In genomic region chr12:102524760-102525159, GRCm38 (mm10) we compare ENCODE assay signal across 8 mouse cellular contexts. TPM values are rescaled to one million over a fixed set of nuclear protein-coding genes. Genes with fewer than 3 reads are reported as not detected.
DNase-seq lines count a peak whose midpoint lies in the region; ATAC-seq lines count a peak whose summit lies in the region.

No protein-coding gene starts in this region.

- no peak overlapping the region for H3K4me2 ChIP-seq in midbrain, embryonic 11.5 days
- no peak overlapping the region for H3K4me2 ChIP-seq in midbrain, embryonic 16.5 days (ENCODE audit: low read length)

- 0 out of 2 replicates have a peak, but pooled peaks have one; percentile 14 for ATAC-seq in midbrain, embryonic 11.5 days (ENCODE audit: low FRiP score)
- no peak for ATAC-seq in midbrain, embryonic 16.5 days

- peak; percentile 34 to 70 for DNase-seq in adrenal gland, adult (ENCODE audit: inconsistent age in 2 of 2, low spot score in 1 of 2)
- DNase-seq in adrenal gland, postnatal 4 days (ENCODE audit: low spot score in 2 of 2): no peak
- DNase-seq in midbrain, embryonic 11.5 days (ENCODE audit: low spot score, missing footprints): peak; percentile 88
- DNase-seq in cerebellum, postnatal 10 days: peak; percentile 74 to 81
- peak; percentile 53 for DNase-seq in heart, postnatal 4 days
- DNase-seq in lung, postnatal 4 days: peak; percentile 31 to 41
- DNase-seq in left cerebral cortex, adult 9 months (ENCODE audit: low spot score in 2 of 2): no peak

- no peak overlapping the region for H3K9ac ChIP-seq in midbrain, embryonic 11.5 days (ENCODE audit: low read length)
- H3K9ac ChIP-seq in midbrain, embryonic 16.5 days (ENCODE audit: low read depth, low read length): no peak overlapping the region

- no peak overlapping the region for H3K4me3 ChIP-seq in midbrain, embryonic 11.5 days (ENCODE audit: low read depth, low read length)
- no peak overlapping the region for H3K4me3 ChIP-seq in midbrain, embryonic 16.5 days (ENCODE audit: low read depth, low read length)

- no peaks in the 10 kb centered on the region for H3K4me1 ChIP-seq in midbrain, embryonic 11.5 days (ENCODE audit: control insufficient read depth, insufficient read depth, low read length)
- peaks cover 4% of the 10 kb centered on the region; the same call in 1 of the 2 replicates for H3K4me1 ChIP-seq in midbrain, embryonic 16.5 days (ENCODE audit: control insufficient read depth, insufficient read depth, low read length)

- H3K9me3 ChIP-seq in midbrain, embryonic 11.5 days (ENCODE audit: control insufficient read depth, low read length): no peaks in the 10 kb centered on the region
- no peaks in the 10 kb centered on the region for H3K9me3 ChIP-seq in midbrain, embryonic 16.5 days (replicated peaks; ENCODE audit: control insufficient read depth, low read length, poor library complexity, severe bottlenecking)

- WGBS in midbrain, embryonic 11.5 days: 25% methylated on average over 6 of the region's 6 CpGs
- 22% methylated on average over 6 of the region's 6 CpGs for WGBS in midbrain, embryonic 16.5 days

- H3K27ac ChIP-seq in midbrain, embryonic 11.5 days (ENCODE audit: low read depth, low read length): no peak overlapping the region
- H3K27ac ChIP-seq in midbrain, embryonic 16.5 days (ENCODE audit: low read length): no peak overlapping the region

- no peaks in the 10 kb centered on the region for H3K36me3 ChIP-seq in midbrain, embryonic 11.5 days (ENCODE audit: control insufficient read depth, insufficient read depth, low read length)
- no peaks in the 10 kb centered on the region for H3K36me3 ChIP-seq in midbrain, embryonic 16.5 days (ENCODE audit: control insufficient read depth, insufficient read depth, low read length)

- H3K27me3 ChIP-seq in midbrain, embryonic 11.5 days (ENCODE audit: control insufficient read depth, insufficient read depth, low read length): no peaks in the 10 kb centered on the region
- no peaks in the 10 kb centered on the region for H3K27me3 ChIP-seq in midbrain, embryonic 16.5 days (ENCODE audit: control insufficient read depth, insufficient read depth, low read depth, low read length)

RNA-seq across cellular contexts. Expression of gene Chga, which starts 30.0 kb away (rescaled TPM):
- total RNA-seq in adrenal gland, postnatal 4 days (2021): 1,000 to 10,000 TPM; 1,913 to 1,920 TPM
- 23.5 and 24.0 TPM in 2 replicates for polyA plus RNA-seq in midbrain, embryonic 11.5 days (2014; fragmentation: Nextera tagmentation; extraction: Ambion mirVana)
- 165 and 194 TPM in 2 replicates for polyA plus RNA-seq in midbrain, embryonic 16.5 days (2015; fragmentation: Nextera tagmentation; extraction: Ambion mirVana)
- under 1 TPM in 1 of 2 experiments, not detected in 1; 0.18 TPM for total RNA-seq in heart, postnatal 4 days (2021)

RNA-seq across cellular contexts. Expression of gene Golga5, which starts 55.8 kb away (rescaled TPM):
- 10 to 100 TPM; 41.2 to 41.6 TPM for total RNA-seq in adrenal gland, postnatal 4 days (2021)
- polyA plus RNA-seq in midbrain, embryonic 11.5 days (2014; fragmentation: Nextera tagmentation; extraction: Ambion mirVana): 31.6 and 32.9 TPM in 2 replicates
- 28.0 and 28.6 TPM in 2 replicates for polyA plus RNA-seq in midbrain, embryonic 16.5 days (2015; fragmentation: Nextera tagmentation; extraction: Ambion mirVana)
- total RNA-seq in heart, postnatal 4 days (2021): 10 to 100 TPM; 23.0 to 26.7 TPM

Comparison
In these comparisons a context has a peak if more than half of its experiments do, and no peak if none do; other contexts are left out.
1. DNase-seq: peak in adrenal gland, adult (2 of 2), midbrain, embryonic 11.5 days (single experiment), cerebellum, postnatal 10 days (2 of 2), heart, postnatal 4 days (single experiment) and lung, postnatal 4 days (2 of 2); none in adrenal gland, postnatal 4 days (0 of 2) and left cerebral cortex, adult 9 months (0 of 2).
2. RNA of gene Chga, which starts 30.0 kb away (total RNA-seq): 1,913 to 1,920 TPM in adrenal gland, postnatal 4 days; 0.18 TPM in heart, postnatal 4 days; every median in the first group is over 1,000 times any median in the second.